Mouse (Mus musculus) limb, embryonic 14.5 days (tissue): ENCODE results near the gene Dcbld2. TPM values are rescaled to one million over a fixed set of nuclear protein-coding genes. Genes with fewer than 3 reads are reported as not detected.

ENCODE experiments used
- ATAC-seq: fragments of 200-750 bp; cut with Nextera tagmentation; 2 replicates; pipeline ENCODE4 v1.8.0; 2017; ENCODE audit warnings: low read depth, moderate number of reproducible peaks, moderate TSS enrichment; ENCODE audit not compliant: low FRiP score
- DNase-seq: peaks from one replicate; pipeline ENCODE4 v3.0.0-alpha.2; 2015; ENCODE audit warnings: low spot score
- H3K27ac ChIP-seq: fragments of 300-500 bp; sonication (generic); replicated peaks from 2 replicates; pipeline ENCODE4 v1.5.1; 2014; ENCODE audit warnings: low read depth, mild to moderate bottlenecking, low read length, moderate library complexity, mixed read lengths
- H3K27me3 ChIP-seq: fragments of 300-500 bp; sonication (generic); 2 replicates; pipeline ENCODE4 v1.6.1; 2014; ENCODE audit warnings: low read length, mixed read lengths; ENCODE audit not compliant: control insufficient read depth, insufficient read depth
- H3K36me3 ChIP-seq: fragments of 300-500 bp; sonication (generic); 2 replicates; pipeline ENCODE4 v1.6.1; 2014; ENCODE audit warnings: mild to moderate bottlenecking, low read length, moderate library complexity, mixed read lengths; ENCODE audit not compliant: control insufficient read depth, insufficient read depth
- H3K4me1 ChIP-seq: fragments of 300-500 bp; sonication (generic); 2 replicates; pipeline ENCODE4 v1.6.1; 2014; ENCODE audit warnings: antibody characterized with exemption, low read length, mixed read lengths; ENCODE audit not compliant: control insufficient read depth, insufficient read depth
- H3K4me2 ChIP-seq: fragments of 300-500 bp; sonication (generic); replicated peaks from 2 replicates; pipeline ENCODE4 v1.6.1; 2014; ENCODE audit warnings: low read depth, mild to moderate bottlenecking, low read length, moderate library complexity; ENCODE audit not compliant: severe bottlenecking
- H3K4me3 ChIP-seq: fragments of 300-500 bp; sonication (generic); replicated peaks from 2 replicates; pipeline ENCODE4 v1.5.1; 2014; ENCODE audit warnings: low read length
- H3K9ac ChIP-seq: fragments of 300-500 bp; sonication (generic); 2 replicates; pipeline ENCODE4 v1.6.1; 2014; ENCODE audit warnings: mild to moderate bottlenecking, low read depth, low read length, moderate library complexity; ENCODE audit not compliant: severe bottlenecking
- H3K9me3 ChIP-seq: fragments of 300-500 bp; sonication (generic); 2 replicates; pipeline ENCODE4 v1.6.1; 2016; ENCODE audit warnings: low read length; ENCODE audit not compliant: control insufficient read depth
- POLR2A ChIP-seq: fragments of 200-500 bp; IDR thresholded peaks from 2 replicates; pipeline ENCODE4 v1.8.0; 2012; ENCODE audit warnings: inconsistent platforms, mild to moderate bottlenecking, moderate library complexity, borderline replicate concordance; ENCODE audit not compliant: insufficient read depth, insufficient read length; ENCODE audit errors: extremely low read depth
- WGBS: fragments of 180-500 bp; shearing (Covaris S2); extraction: QIAGEN DNeasy Blood & Tissue Kit; methylation state at CpG from one replicate; pipeline ENCODE4 v1.1.7; 2014; 5-methylcytosine and 5-hydroxymethylcytosine counted together
- polyA plus RNA-seq, 2 experiments: library from polyadenylated mRNA; depleted of rRNA in 1 of 2; stranded (reverse) in 1 of 2; unstranded in 1 of 2; fragments of >200 nt; fragmentation: Nextera tagmentation in 1 of 2; extraction: Ambion mirVana in 1 of 2; gene quantifications; 2 replicates each; pipeline versions ENCODE4 v1.2.1 to v1.2.3; 2012 to 2014

The Dcbld2 gene
- polyA plus RNA-seq, 2 experiments, result 10.0 to 22.8 TPM

DNA sequence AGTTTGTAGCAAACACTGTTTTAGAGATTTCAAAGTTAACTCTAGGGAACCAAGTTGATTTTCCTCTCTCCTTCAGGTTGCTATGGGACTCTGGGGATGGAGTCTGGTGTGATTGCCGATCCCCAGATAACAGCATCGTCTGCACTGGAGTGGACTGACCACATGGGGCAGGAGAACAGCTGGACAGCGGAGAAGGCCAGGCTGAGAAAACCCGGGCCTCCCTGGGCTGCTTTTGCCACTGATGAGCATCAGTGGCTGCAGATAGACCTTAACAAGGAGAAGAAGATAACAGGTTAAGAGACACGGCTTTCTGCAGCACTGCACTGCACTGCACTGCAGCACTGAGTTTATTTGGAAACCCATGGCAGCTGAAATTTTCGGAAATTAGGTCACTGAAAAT, 42.4 kb downstream of the Dcbld2 start:
- DNase-seq (no peak), ATAC-seq (no peak)
- Histone ChIP-seq H3K4me3 (no peak overlapping the region), H3K4me1 (no peaks in the 10 kb centered on the region), H3K4me2 (no peak overlapping the region), H3K9me3 (no peaks in the 10 kb centered on the region), H3K36me3 (peaks cover 38% of the 10 kb centered on the region), H3K27me3 (no peaks in the 10 kb centered on the region), H3K9ac (no peak overlapping the region), H3K27ac (no peak overlapping the region)
- TF ChIP-seq POLR2A, result no peak
- WGBS, result 68% methylated on average over 6 of the region's 6 CpGs

GRCm38 (mm10) chr16:58451647-58452046, 43.4 kb downstream of the Dcbld2 start:
- Histone ChIP-seq H3K9ac (no peak overlapping the region), H3K4me3 (no peak overlapping the region), H3K4me1 (no peaks in the 10 kb centered on the region), H3K27me3 (no peaks in the 10 kb centered on the region), H3K36me3 (peaks cover 43% of the 10 kb centered on the region), H3K9me3 (no peaks in the 10 kb centered on the region), H3K4me2 (no peak overlapping the region), H3K27ac (no peak overlapping the region)
- WGBS, result 89% methylated on average over 5 of the region's 5 CpGs
- DNase-seq (no peak), ATAC-seq (no peak)
- no peak for TF ChIP-seq POLR2A

DNA sequence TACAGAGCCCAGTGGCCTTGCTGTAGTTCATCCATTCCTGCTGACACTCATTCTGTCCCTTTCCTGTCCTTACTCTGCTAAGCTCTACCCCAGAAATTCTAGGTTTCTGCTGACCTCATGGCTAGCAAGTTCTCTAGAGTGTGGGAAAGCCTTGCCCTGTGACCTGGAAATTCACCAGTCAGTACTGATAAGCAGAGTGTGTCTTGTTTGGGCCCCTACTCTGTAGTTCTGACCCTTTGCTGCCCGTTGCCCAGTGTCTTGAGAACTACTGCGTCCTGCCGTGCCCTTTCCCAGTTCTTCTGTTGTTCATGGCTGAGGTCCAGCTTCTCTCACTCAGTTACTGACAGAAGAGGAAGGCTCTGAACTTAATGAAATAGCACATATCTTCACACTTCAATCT, 44.9 kb downstream of the Dcbld2 start:
- DNase-seq (no peak), ATAC-seq (no peak)
- no peaks in the 10 kb centered on the region for H3K4me1 ChIP-seq
- H3K4me3 ChIP-seq, result no peak overlapping the region
- no peak overlapping the region for H3K4me2 ChIP-seq
- H3K9me3 ChIP-seq, result no peaks in the 10 kb centered on the region
- TF ChIP-seq POLR2A, result no peak
- H3K27ac ChIP-seq, result no peak overlapping the region
- WGBS, result 78% methylated on average over 3 of the region's 3 CpGs
- H3K36me3 ChIP-seq, result peaks cover 46% of the 10 kb centered on the region
- H3K9ac ChIP-seq, result no peak overlapping the region
- no peaks in the 10 kb centered on the region for H3K27me3 ChIP-seq

DNA sequence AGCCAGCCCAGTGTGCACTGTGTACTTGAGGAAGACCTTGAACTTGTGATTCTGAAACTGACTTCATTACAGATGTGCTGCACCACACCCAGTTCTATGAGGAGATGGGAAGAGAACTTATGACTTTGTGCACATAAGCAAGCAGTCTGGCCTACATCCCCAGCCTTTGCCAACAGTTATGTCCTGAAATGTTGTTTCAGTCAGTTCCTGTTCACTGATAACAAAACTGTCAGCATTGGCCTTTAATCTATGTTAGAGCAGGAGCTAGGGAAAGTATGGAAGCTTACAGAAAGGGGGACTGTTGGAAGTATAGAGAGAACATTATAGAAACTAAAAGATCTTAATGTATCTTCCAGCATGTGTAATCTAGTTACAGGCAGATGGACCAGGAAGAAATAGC, 45.6 kb downstream of the Dcbld2 start:
- Histone ChIP-seq H3K4me1 (no peaks in the 10 kb centered on the region), H3K27me3 (no peaks in the 10 kb centered on the region), H3K9me3 (no peaks in the 10 kb centered on the region), H3K4me3 (no peak overlapping the region), H3K27ac (no peak overlapping the region), H3K9ac (no peak overlapping the region), H3K36me3 (peaks cover 47% of the 10 kb centered on the region), H3K4me2 (no peak overlapping the region)
- ATAC-seq (no peak), DNase-seq (no peak)
- TF ChIP-seq POLR2A, result no peak

DNA sequence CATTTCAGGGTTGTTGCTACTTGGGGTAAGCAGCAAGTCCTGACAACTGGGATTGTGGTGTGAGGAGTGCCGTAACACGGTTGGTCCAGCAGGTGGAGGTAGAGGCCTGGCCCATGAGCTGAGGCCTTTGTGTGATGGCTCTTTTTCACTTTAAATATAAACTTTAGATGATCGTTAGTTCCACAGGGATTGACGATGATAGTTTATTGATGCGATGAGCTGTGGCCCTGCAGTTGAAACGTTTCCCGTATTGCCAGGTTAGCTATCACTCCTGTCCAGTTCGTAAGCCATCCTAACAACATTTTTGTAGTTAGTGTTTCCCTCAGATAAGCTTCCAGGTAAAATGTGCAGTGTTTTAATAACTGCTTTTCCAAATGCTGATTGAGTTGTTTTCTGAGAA, 46.4 kb downstream of the Dcbld2 start:
- Histone ChIP-seq H3K9ac (no peak overlapping the region), H3K4me2 (no peak overlapping the region), H3K27me3 (no peaks in the 10 kb centered on the region), H3K4me1 (no peaks in the 10 kb centered on the region), H3K36me3 (peaks cover 46% of the 10 kb centered on the region), H3K9me3 (no peaks in the 10 kb centered on the region), H3K27ac (no peak overlapping the region), H3K4me3 (no peak overlapping the region)
- DNase-seq (peak; percentile 34), ATAC-seq (no peak; the same call in 1 of the 2 replicates)
- no peak for TF ChIP-seq POLR2A
- WGBS, result 62% methylated on average over 8 of the region's 8 CpGs

- Histone ChIP-seq H3K27me3 (no peaks in the 10 kb centered on the region), H3K27ac (no peak overlapping the region), H3K9me3 (no peaks in the 10 kb centered on the region), H3K4me3 (no peak overlapping the region), H3K4me1 (no peaks in the 10 kb centered on the region), H3K4me2 (no peak overlapping the region), H3K36me3 (peaks cover 44% of the 10 kb centered on the region), H3K9ac (no peak overlapping the region)
- no peak for TF ChIP-seq POLR2A
- ATAC-seq (no peak), DNase-seq (no peak)
- WGBS, result 83% methylated on average over 5 of the region's 5 CpGs
Observed at GRCm38 (mm10) chr16:58455118-58455517, 46.9 kb downstream of the Dcbld2 start.
